Comparison of ENCODE assay signal across 8 mouse cellular contexts in genomic region chr11:119391386-119392000, GRCm38 (mm10). TPM values are rescaled to one million over a fixed set of nuclear protein-coding genes. Genes with fewer than 3 reads are reported as not detected.
DNase-seq lines count a peak whose midpoint lies in the region; ATAC-seq and TF ChIP-seq lines count a peak whose summit lies in the region.

No protein-coding gene starts in this region.

- no peak for TF ChIP-seq CTCF in hindbrain, postnatal 0 days (IDR thresholded peaks at IDR 0.05; ENCODE audit: low read depth)

- H3K9ac ChIP-seq in hindbrain, postnatal 0 days (replicated peaks; ENCODE audit: low read length), result no peak overlapping the region
- H3K9ac ChIP-seq in ES-E14 (ENCODE audit: insufficient read depth, low read depth, low read length, poor library complexity, severe bottlenecking), result no peak overlapping the region

- WGBS in hindbrain, postnatal 0 days, result 35% methylated on average over 7 of the region's 7 CpGs
- 28% methylated on average over 7 of the region's 7 CpGs for whole genome bisulfite sequencing in hindbrain, embryonic 10.5 days
- WGBS in macrophage (ENCODE audit: missing documents), result 11% methylated on average over 7 of the region's 7 CpGs

- H3K79me2 ChIP-seq in macrophage (ENCODE audit: inconsistent target), result peaks cover 58% of the 10 kb centered on the region

- H3K4me3 ChIP-seq in hindbrain, postnatal 0 days (ENCODE audit: low read length), result no peak overlapping the region
- H3K4me3 ChIP-seq in hindbrain, embryonic 10.5 days, result no peak overlapping the region
- H3K4me3 ChIP-seq in ES-E14 (ENCODE audit: insufficient read depth in 1 of 2, low read depth in 1 of 2, low read length in 2 of 2, poor library complexity in 1 of 2, severe bottlenecking in 1 of 2) (peak overlapping the region; percentile 1 to 15; a peak in 2 of 4 replicates), macrophage (ENCODE audit: inconsistent target) (peak overlapping the region; percentile 98)

- H3K4me2 ChIP-seq in hindbrain, postnatal 0 days (ENCODE audit: low read depth, low read length), result 0 out of 2 replicates have a peak overlapping the region, but pooled peaks have one; percentile 99

- in situ Hi-C loops in ES-E14 (cut with MboI; ENCODE audit: low sequenced_read_pairs in 2 of 2, unreplicated experiment in 2 of 2), result no loop called here

- ATAC-seq in hindbrain, postnatal 0 days, result no peak
- ATAC-seq in erythroblast, adult 5-6 weeks (replicated peaks; ENCODE audit: low FRiP score, poor library complexity, severe bottlenecking), result peak; percentile 44
- ATAC-seq in inflammation-experienced regulatory T-cells, adult 6 months, result no peak

- H3K4me1 ChIP-seq in hindbrain, postnatal 0 days (ENCODE audit: insufficient read depth, low read length), result peaks cover 8% of the 10 kb centered on the region; the same call in 1 of the 2 replicates
- peaks cover 44% of the 10 kb centered on the region for H3K4me1 ChIP-seq in hindbrain, embryonic 10.5 days (replicated peaks)
- peaks cover 10 to 39% of the 10 kb centered on the region in 2 experiments; a peak in 3 of 4 replicates for H3K4me1 ChIP-seq in ES-E14 (ENCODE audit: control insufficient read depth in 2 of 2, insufficient read depth in 2 of 2, low read length in 2 of 2, poor library complexity in 1 of 2)

- H3K36me3 ChIP-seq in hindbrain, postnatal 0 days (ENCODE audit: insufficient read depth, low read length), result no peaks in the 10 kb centered on the region
- H3K36me3 ChIP-seq in hindbrain, embryonic 10.5 days, result no peaks in the 10 kb centered on the region
- H3K36me3 ChIP-seq in ES-E14 (ENCODE audit: control insufficient read depth, insufficient read depth, low read length, poor library complexity, severe bottlenecking), result no peaks in the 10 kb centered on the region
- peaks cover 19% of the 10 kb centered on the region for H3K36me3 ChIP-seq in macrophage (ENCODE audit: inconsistent target)

- H3K9me3 ChIP-seq in hindbrain, postnatal 0 days (ENCODE audit: low read length), result no peaks in the 10 kb centered on the region
- no peaks in the 10 kb centered on the region for H3K9me3 ChIP-seq in hindbrain, embryonic 10.5 days
- H3K9me3 ChIP-seq in ES-E14 (ENCODE audit: control insufficient read depth, insufficient read depth, low read depth, low read length), result no peaks in the 10 kb centered on the region

- H3K27me3 ChIP-seq in hindbrain, postnatal 0 days (ENCODE audit: insufficient read depth, low read length), result peaks cover 30% of the 10 kb centered on the region
- H3K27me3 ChIP-seq in hindbrain, embryonic 10.5 days (ENCODE audit: insufficient read depth, poor library complexity, severe bottlenecking), result peaks cover 90% of the 10 kb centered on the region

- DNase-seq in hindbrain, postnatal 0 days (ENCODE audit: low spot score), result no peak
- DNase-seq in hindbrain, embryonic 10.5 days (ENCODE audit: low spot score), result no peak
- DNase-seq in ES-E14 (ENCODE audit: low read depth, low spot score), result no peak
- no peak for DNase-seq in urinary bladder, postnatal 14 days (ENCODE audit: low spot score)
- DNase-seq in cerebellum, postnatal 10 days, result no peak

- no peak overlapping the region for H3K27ac ChIP-seq in hindbrain, postnatal 0 days
- H3K27ac ChIP-seq in hindbrain, embryonic 10.5 days, result no peak overlapping the region
- H3K27ac ChIP-seq in ES-E14 (ENCODE audit: insufficient read depth, low read depth, low read length, poor library complexity, severe bottlenecking) (no peak overlapping the region), macrophage (peak overlapping the region; percentile 95)

TF ChIP-seq in ES-E14, 5 proteins besides CTCF, POLR2A, EP300 and RAD21:
- TF ChIP-seq ZC3H11A (IDR thresholded peaks at IDR 0.05; ENCODE audit: borderline replicate concordance, low read depth, low read length), result no peak
- no peak for TF ChIP-seq CHD2 (IDR thresholded peaks at IDR 0.05; ENCODE audit: low read depth, low read length)
- TF ChIP-seq HCFC1 (IDR thresholded peaks at IDR 0.05; ENCODE audit: borderline replicate concordance, insufficient read depth, low read length), result no peak
- no peak for TF ChIP-seq ZNF384 (IDR thresholded peaks at IDR 0.05; ENCODE audit: low read depth, low read length)
- no peak for TF ChIP-seq MAFK (IDR thresholded peaks at IDR 0.05; ENCODE audit: insufficient read depth, low read depth, low read length)
TF ChIP-seq in ES-E14: peak in this region for 0.

RNA-seq across cellular contexts. Expression of gene Rnf213, which starts 1.4 kb away (rescaled TPM):
- total RNA-seq in hindbrain, postnatal 0 days (2014; rRNA removed), result 8.7 and 9.0 TPM in 2 replicates
- polyA plus RNA-seq in hindbrain, postnatal 0 days (2015; fragmentation: Nextera tagmentation; extraction: Ambion mirVana), result 0.94 and 1.5 TPM in 2 replicates
- 1.5 and 1.8 TPM in 2 replicates for polyA plus RNA-seq in hindbrain, embryonic 10.5 days (2016; fragmentation: Nextera tagmentation; extraction: Ambion mirVana)
- total RNA-seq in ES-E14 (2012; rRNA removed), result 30.4 and 37.3 TPM in 2 replicates
- total RNA-seq in erythroblast, adult 5-6 weeks (2015; ENCODE audit: low replicate concordance), result 90.7 and 93.4 TPM in 2 replicates
- total RNA-seq in erythroblast, adult 5-6 weeks (2017; ENCODE audit: low replicate concordance), result 77.5 and 79.4 TPM in 2 replicates
- total RNA-seq in macrophage (2018; cell fraction: chromatin; rRNA removed), result 1,000 to 10,000 TPM in 24 of 26 experiments, 100 to 1,000 TPM in 2; 863 to 6,071 (median 2,924) TPM
- 1,000 to 10,000 TPM in 6 of 26 experiments, 100 to 1,000 TPM in 20; 270 to 1,278 (median 522) TPM for total RNA-seq in macrophage (2018; cell fraction: cytosol; rRNA removed)
- 1,000 to 10,000 TPM in 16 of 26 experiments, 100 to 1,000 TPM in 10; 480 to 3,234 (median 2,295) TPM for total RNA-seq in macrophage (2018; cell fraction: nucleus; rRNA removed)
- polyA plus RNA-seq in macrophage (2018), result 207 to 477 TPM (median 276 TPM) in 3 replicates
- polyA plus RNA-seq in inflammation-experienced regulatory T-cells, adult 6 months (2017; shearing (Covaris generic)), result 10 to 100 TPM; 33.9 to 48.2 (median 43.3) TPM

RNA-seq across cellular contexts. Expression of gene Slc26a11, which starts 36.1 kb away (rescaled TPM):
- total RNA-seq in hindbrain, postnatal 0 days (2014; rRNA removed), result 6.7 and 9.6 TPM in 2 replicates
- polyA plus RNA-seq in hindbrain, postnatal 0 days (2015; fragmentation: Nextera tagmentation; extraction: Ambion mirVana), result 5.4 and 5.7 TPM in 2 replicates
- 6.1 and 7.8 TPM in 2 replicates for polyA plus RNA-seq in hindbrain, embryonic 10.5 days (2016; fragmentation: Nextera tagmentation; extraction: Ambion mirVana)
- total RNA-seq in ES-E14 (2012; rRNA removed), result 4.4 and 7.4 TPM in 2 replicates
- total RNA-seq in erythroblast, adult 5-6 weeks (2015; ENCODE audit: low replicate concordance), result not detected in 2 replicates
- total RNA-seq in erythroblast, adult 5-6 weeks (2017; ENCODE audit: low replicate concordance), result 0.70 TPM in 1 of 2 replicates, not detected in the other
- total RNA-seq in macrophage (2018; cell fraction: chromatin; rRNA removed), result 100 to 1,000 TPM in 9 of 26 experiments, 10 to 100 TPM in 17; 15.5 to 377 (median 67.8) TPM
- total RNA-seq in macrophage (2018; cell fraction: cytosol; rRNA removed), result 10 to 100 TPM in 25 of 26 experiments, 1 to 10 TPM in 1; 9.5 to 65.6 (median 19.1) TPM
- 100 to 1,000 TPM in 9 of 26 experiments, 10 to 100 TPM in 17; 14.8 to 287 (median 44.4) TPM for total RNA-seq in macrophage (2018; cell fraction: nucleus; rRNA removed)
- 18.1 to 63.0 TPM (median 27.9 TPM) in 3 replicates for polyA plus RNA-seq in macrophage (2018)
- 10 to 100 TPM; 13.3 to 31.3 (median 23.4) TPM for polyA plus RNA-seq in inflammation-experienced regulatory T-cells, adult 6 months (2017; shearing (Covaris generic))

RNA-seq across cellular contexts. Expression of gene Sgsh, which starts 36.2 kb away (rescaled TPM):
- total RNA-seq in hindbrain, postnatal 0 days (2014; rRNA removed), result 4.8 and 8.5 TPM in 2 replicates
- polyA plus RNA-seq in hindbrain, postnatal 0 days (2015; fragmentation: Nextera tagmentation; extraction: Ambion mirVana), result 5.0 and 6.2 TPM in 2 replicates
- polyA plus RNA-seq in hindbrain, embryonic 10.5 days (2016; fragmentation: Nextera tagmentation; extraction: Ambion mirVana), result 6.8 and 7.1 TPM in 2 replicates
- 3.4 and 4.9 TPM in 2 replicates for total RNA-seq in ES-E14 (2012; rRNA removed)
- 0.77 and 4.2 TPM in 2 replicates for total RNA-seq in erythroblast, adult 5-6 weeks (2015; ENCODE audit: low replicate concordance)
- 1.5 and 3.2 TPM in 2 replicates for total RNA-seq in erythroblast, adult 5-6 weeks (2017; ENCODE audit: low replicate concordance)
- total RNA-seq in macrophage (2018; cell fraction: chromatin; rRNA removed), result 10 to 100 TPM in 16 of 26 experiments, 1 to 10 TPM in 10; 1.5 to 56.9 (median 13.5) TPM
- total RNA-seq in macrophage (2018; cell fraction: cytosol; rRNA removed), result 10 to 100 TPM; 22.7 to 73.8 (median 37.7) TPM
- total RNA-seq in macrophage (2018; cell fraction: nucleus; rRNA removed), result 10 to 100 TPM in 25 of 26 experiments, 1 to 10 TPM in 1; 8.5 to 92.5 (median 49.4) TPM
- polyA plus RNA-seq in macrophage (2018), result 29.1 to 46.3 TPM (median 41.6 TPM) in 3 replicates
- polyA plus RNA-seq in inflammation-experienced regulatory T-cells, adult 6 months (2017; shearing (Covaris generic)), result 10 to 100 TPM in 2 of 3 experiments, 1 to 10 TPM in 1; 7.9 to 16.6 (median 11.9) TPM

Comparison
In these comparisons a context has a peak if more than half of its experiments do, and no peak if none do; other contexts are left out.
1. H3K4me3 ChIP-seq: peak in ES-E14 (2 of 2) and macrophage (single experiment); none in hindbrain, postnatal 0 days (single experiment) and hindbrain, embryonic 10.5 days (single experiment).
2. RNA of gene Rnf213, which starts 1.4 kb away (polyA plus RNA-seq): 207 to 477 TPM in macrophage and 33.9 to 48.2 TPM in inflammation-experienced regulatory T-cells, adult 6 months; 1.5 to 1.8 TPM in hindbrain, embryonic 10.5 days and 0.94 to 1.5 TPM in hindbrain, postnatal 0 days; every median in the first group is over 10 times any median in the second.